Mouse (Mus musculus): ENCODE measurements around the gene Tmcc2. TPM values are rescaled to one million over a fixed set of nuclear protein-coding genes. Genes with fewer than 3 reads are reported as not detected.

The Tmcc2 gene
- polyA plus RNA-seq, 1 experiment from 2014 or later = 12.0 TPM

DNA sequence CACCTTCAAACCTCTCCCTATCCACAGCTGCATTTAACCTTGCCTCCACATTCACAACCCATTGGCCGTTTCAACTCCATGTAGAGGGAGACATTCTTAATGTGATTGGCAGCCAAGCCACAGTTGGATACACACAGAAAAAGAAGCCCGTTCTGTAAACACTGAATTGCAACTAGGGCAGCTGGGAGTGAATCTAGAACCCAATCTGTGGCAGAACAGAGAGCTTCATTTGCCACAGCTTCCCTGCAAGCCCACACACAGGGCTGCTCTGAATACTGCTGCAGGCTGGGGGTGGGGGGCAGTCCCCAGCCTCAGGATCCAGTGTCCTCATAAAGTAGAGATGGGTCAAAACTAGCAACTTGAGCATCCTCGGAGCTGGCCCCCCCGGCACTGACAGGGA is 4.8 kb downstream of the Tmcc2 start:
- WGBS = 87% methylated on average over 4 of the region's 4 CpGs
- H3K27ac ChIP-seq (ENCODE audit: low read depth, low read length) = 0 out of 2 replicates have a peak overlapping the region, but pooled peaks have one; percentile 2
- peaks cover 25% of the 10 kb centered on the region for H3K4me1 ChIP-seq (replicated peaks; ENCODE audit: control insufficient read depth, insufficient read depth, low read length)

DNA sequence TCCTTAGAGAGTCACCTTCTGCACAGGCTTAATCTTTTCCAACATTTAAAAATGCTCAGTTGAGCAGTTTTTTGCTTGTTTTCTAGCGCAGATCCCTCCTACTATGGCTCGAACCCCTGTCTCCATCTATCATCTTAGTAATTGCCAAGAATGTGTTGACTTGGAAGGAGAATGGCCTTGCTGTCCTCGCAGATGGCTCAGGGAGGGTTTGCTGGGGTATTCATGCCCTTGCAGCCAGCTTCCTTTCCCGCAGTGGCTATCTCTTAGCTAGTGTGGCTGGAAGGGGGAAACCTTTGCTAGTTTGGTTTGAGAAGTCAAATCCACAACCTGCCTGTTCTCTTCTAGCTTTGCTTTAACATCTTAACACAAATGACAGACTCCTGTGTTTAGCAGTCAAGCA is 5.4 kb downstream of the Tmcc2 start:
- Histone ChIP-seq H3K4me1 (replicated peaks; ENCODE audit: control insufficient read depth, insufficient read depth, low read length) (peaks cover 25% of the 10 kb centered on the region), H3K27me3 (ENCODE audit: control insufficient read depth, insufficient read depth, low read length) (no peaks in the 10 kb centered on the region), H3K9ac (ENCODE audit: low read depth, low read length) (no peak overlapping the region), H3K4me3 (ENCODE audit: low read depth, low read length) (no peak overlapping the region), H3K27ac (ENCODE audit: low read depth, low read length) (peak overlapping the region; percentile 66; the same call in 1 of the 2 replicates), H3K9me3 (ENCODE audit: control insufficient read depth, low read length) (no peaks in the 10 kb centered on the region), H3K4me2 (replicated peaks; ENCODE audit: low read depth, low read length) (no peak overlapping the region), H3K36me3 (ENCODE audit: control insufficient read depth, insufficient read depth, low read length) (no peaks in the 10 kb centered on the region)
- no peak for ATAC-seq (ENCODE audit: low FRiP score)
- DNase-seq (ENCODE audit: low spot score) = no peak
- 72% methylated on average over 4 of the region's 4 CpGs for WGBS

More for the DNA sequence above, 4.8 kb downstream of the Tmcc2 start:
- Histone ChIP-seq H3K4me3 (ENCODE audit: low read depth, low read length) (no peak overlapping the region), H3K9ac (ENCODE audit: low read depth, low read length) (no peak overlapping the region), H3K4me2 (replicated peaks; ENCODE audit: low read depth, low read length) (no peak overlapping the region), H3K27me3 (ENCODE audit: control insufficient read depth, insufficient read depth, low read length) (no peaks in the 10 kb centered on the region), H3K36me3 (ENCODE audit: control insufficient read depth, insufficient read depth, low read length) (no peaks in the 10 kb centered on the region), H3K9me3 (ENCODE audit: control insufficient read depth, low read length) (no peaks in the 10 kb centered on the region)
- DNase-seq (ENCODE audit: low spot score) (no peak), ATAC-seq (ENCODE audit: low FRiP score) (no peak)

DNA sequence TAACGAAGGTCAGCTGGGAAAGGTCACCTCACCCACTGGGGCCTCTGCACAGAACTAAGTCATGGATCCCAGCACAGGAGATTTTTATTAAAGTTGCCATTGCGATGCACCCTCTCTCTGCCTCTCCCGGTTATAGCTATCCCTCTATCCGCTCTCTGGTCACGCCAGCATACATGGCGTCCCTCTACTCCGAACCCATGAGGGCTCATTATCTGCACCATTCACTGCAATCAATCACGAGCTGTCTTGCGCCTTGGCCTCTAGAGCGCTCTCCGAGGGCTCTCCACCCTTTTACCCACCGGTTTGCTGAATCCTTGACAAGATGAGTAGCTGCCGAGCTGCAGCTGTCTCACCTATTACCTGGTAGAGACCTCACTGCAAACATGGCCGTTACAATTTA is 5.8 kb downstream of the Tmcc2 start:
- H3K4me2 ChIP-seq (replicated peaks; ENCODE audit: low read depth, low read length) = no peak overlapping the region
- H3K36me3 ChIP-seq (ENCODE audit: control insufficient read depth, insufficient read depth, low read length) = no peaks in the 10 kb centered on the region
- H3K9me3 ChIP-seq (ENCODE audit: control insufficient read depth, low read length) = no peaks in the 10 kb centered on the region
- H3K27ac ChIP-seq (ENCODE audit: low read depth, low read length) = peak overlapping the region; percentile 66
- H3K27me3 ChIP-seq (ENCODE audit: control insufficient read depth, insufficient read depth, low read length) = no peaks in the 10 kb centered on the region
- no peak overlapping the region for H3K4me3 ChIP-seq (ENCODE audit: low read depth, low read length)
- H3K4me1 ChIP-seq (replicated peaks; ENCODE audit: control insufficient read depth, insufficient read depth, low read length) = peaks cover 22% of the 10 kb centered on the region
- 49% methylated on average over 14 of the region's 14 CpGs for WGBS
- no peak overlapping the region for H3K9ac ChIP-seq (ENCODE audit: low read depth, low read length)
- ATAC-seq (ENCODE audit: low FRiP score) (peak; percentile 56), DNase-seq (ENCODE audit: low spot score) (peak; percentile 54)

DNA sequence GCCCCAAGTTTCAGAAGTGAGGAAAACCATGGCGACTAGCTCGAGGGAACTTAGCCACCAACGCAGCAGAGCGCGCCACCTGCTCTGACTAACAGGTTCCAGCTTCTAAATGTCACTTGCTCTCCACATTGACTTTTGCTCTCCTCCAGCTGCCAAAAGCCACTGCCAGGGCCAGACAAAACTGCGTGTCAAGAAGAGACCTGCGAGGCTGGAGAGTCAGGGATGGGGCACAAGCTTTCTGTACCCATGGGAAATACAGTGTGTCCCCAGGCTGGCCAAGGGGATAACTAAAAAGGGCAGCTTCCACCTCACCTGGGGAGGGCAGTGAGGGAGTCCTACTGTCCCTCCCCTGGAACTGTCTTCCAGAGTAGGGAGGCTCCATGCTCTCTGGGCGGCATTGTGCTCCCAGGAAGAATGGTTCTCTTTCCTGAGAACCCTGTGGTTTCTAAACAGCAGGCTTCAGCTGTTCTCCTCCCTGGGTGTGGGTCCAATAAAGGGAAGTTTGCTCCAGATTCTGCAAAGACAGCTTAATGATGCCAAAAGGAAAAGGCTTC is 7.0 kb downstream of the Tmcc2 start:
- peaks cover 4% of the 10 kb centered on the region; the same call in 1 of the 2 replicates for H3K36me3 ChIP-seq (ENCODE audit: control insufficient read depth, insufficient read depth, low read length)
- peak overlapping the region; percentile 66 for H3K27ac ChIP-seq (ENCODE audit: low read depth, low read length)
- no peaks in the 10 kb centered on the region for H3K9me3 ChIP-seq (ENCODE audit: control insufficient read depth, low read length)
- H3K4me1 ChIP-seq (replicated peaks; ENCODE audit: control insufficient read depth, insufficient read depth, low read length) = peaks cover 15% of the 10 kb centered on the region
- DNase-seq (ENCODE audit: low spot score) (no peak), ATAC-seq (ENCODE audit: low FRiP score) (no peak)
- no peak overlapping the region for H3K4me3 ChIP-seq (ENCODE audit: low read depth, low read length)
- H3K9ac ChIP-seq (ENCODE audit: low read depth, low read length) = no peak overlapping the region
- no peak overlapping the region for H3K4me2 ChIP-seq (replicated peaks; ENCODE audit: low read depth, low read length)
- 90% methylated on average over 8 of the region's 8 CpGs for WGBS
- H3K27me3 ChIP-seq (ENCODE audit: control insufficient read depth, insufficient read depth, low read length) = no peaks in the 10 kb centered on the region

DNA sequence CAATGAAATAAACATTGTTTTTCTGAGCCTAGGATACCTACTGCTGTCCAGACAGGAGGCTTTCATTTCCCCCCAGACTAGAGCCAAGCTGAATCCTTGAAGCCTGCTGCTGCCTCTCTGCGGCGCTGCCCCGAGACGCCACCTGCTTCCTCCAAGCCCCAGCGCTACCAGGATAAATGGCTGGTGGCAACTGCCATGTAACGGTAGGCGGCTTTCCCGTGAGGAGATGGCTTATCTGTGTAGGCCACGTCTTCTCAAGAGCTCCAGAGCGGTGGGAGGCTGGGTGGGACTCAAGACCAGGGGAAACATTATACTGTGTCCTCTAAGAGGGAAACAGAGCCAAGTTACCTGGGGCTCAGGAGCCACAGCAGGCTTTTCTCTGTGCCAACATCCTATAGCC is 9.2 kb downstream of the Tmcc2 start:
- DNase-seq (ENCODE audit: low spot score) (no peak), ATAC-seq (ENCODE audit: low FRiP score) (no peak)
- H3K9me3 ChIP-seq (ENCODE audit: control insufficient read depth, low read length) = no peaks in the 10 kb centered on the region
- no peak overlapping the region for H3K27ac ChIP-seq (ENCODE audit: low read depth, low read length)
- no peak overlapping the region for H3K4me3 ChIP-seq (ENCODE audit: low read depth, low read length)
- H3K4me1 ChIP-seq (replicated peaks; ENCODE audit: control insufficient read depth, insufficient read depth, low read length) = peaks cover 10% of the 10 kb centered on the region; the same call in 1 of the 2 replicates
- H3K36me3 ChIP-seq (ENCODE audit: control insufficient read depth, insufficient read depth, low read length) = peaks cover 6% of the 10 kb centered on the region; the same call in 1 of the 2 replicates
- H3K4me2 ChIP-seq (replicated peaks; ENCODE audit: low read depth, low read length) = no peak overlapping the region
- 80% methylated on average over 10 of the region's 10 CpGs for WGBS
- no peak overlapping the region for H3K9ac ChIP-seq (ENCODE audit: low read depth, low read length)
- no peaks in the 10 kb centered on the region for H3K27me3 ChIP-seq (ENCODE audit: control insufficient read depth, insufficient read depth, low read length)

DNA sequence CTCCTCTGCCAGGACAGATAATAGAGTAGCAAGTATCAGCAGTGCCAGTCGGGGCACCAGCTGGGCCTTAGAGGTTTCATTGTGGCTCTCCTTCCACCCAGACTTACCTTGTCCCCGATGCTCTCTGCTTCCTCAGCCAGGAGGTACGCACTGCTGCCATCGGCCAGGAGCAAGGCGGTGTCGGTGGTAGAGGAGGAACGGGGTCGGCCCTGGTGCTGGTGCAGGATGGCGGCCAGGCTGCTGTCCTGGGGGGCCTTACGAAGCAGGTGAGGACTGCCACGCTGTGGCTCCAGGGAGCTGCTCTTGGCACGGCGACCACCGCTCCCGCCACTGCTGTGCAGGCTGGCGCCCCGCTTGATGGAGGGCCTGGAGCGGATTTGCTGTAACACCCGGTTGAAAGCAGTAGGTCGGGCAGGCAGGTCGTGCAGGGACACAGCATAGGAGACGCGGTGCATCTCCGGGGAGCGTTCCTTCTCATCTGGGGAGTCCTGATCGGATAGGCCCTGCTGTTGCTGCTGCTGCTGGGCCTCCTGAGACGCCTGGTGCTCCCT is 10.5 kb downstream of the Tmcc2 start:
- no peaks in the 10 kb centered on the region for H3K27me3 ChIP-seq (ENCODE audit: control insufficient read depth, insufficient read depth, low read length)
- 86% methylated on average over 27 of the region's 27 CpGs for WGBS
- H3K36me3 ChIP-seq (ENCODE audit: control insufficient read depth, insufficient read depth, low read length) = peaks cover 6% of the 10 kb centered on the region; the same call in 1 of the 2 replicates
- no peak for ATAC-seq (ENCODE audit: low FRiP score)
- H3K4me2 ChIP-seq (replicated peaks; ENCODE audit: low read depth, low read length) = no peak overlapping the region
- no peak overlapping the region for H3K27ac ChIP-seq (ENCODE audit: low read depth, low read length)
- no peak overlapping the region for H3K9ac ChIP-seq (ENCODE audit: low read depth, low read length)
- no peak overlapping the region for H3K4me3 ChIP-seq (ENCODE audit: low read depth, low read length)
- H3K4me1 ChIP-seq (replicated peaks; ENCODE audit: control insufficient read depth, insufficient read depth, low read length) = peaks cover 7% of the 10 kb centered on the region; the same call in 1 of the 2 replicates
- no peaks in the 10 kb centered on the region for H3K9me3 ChIP-seq (ENCODE audit: control insufficient read depth, low read length)
- DNase-seq (ENCODE audit: low spot score) = no peak

DNA sequence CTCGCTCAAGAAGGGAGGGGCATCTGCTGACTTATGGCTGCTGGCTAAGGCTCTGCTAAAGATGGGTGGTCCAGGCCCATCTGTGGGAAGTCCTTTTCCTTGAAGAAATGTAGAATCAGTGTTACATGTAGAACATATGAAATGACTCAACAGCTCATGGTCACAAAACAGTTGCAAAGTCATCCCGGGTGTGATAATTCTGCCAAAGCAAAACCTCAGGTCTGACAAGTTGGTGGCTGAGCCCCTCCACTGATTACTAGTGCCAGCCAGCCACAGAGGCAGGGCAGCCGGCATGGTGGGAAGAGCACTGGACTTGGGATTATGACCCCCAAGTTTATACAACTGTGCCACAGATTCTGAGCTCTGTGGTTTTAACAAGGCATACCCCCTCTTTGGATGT is 13.3 kb downstream of the Tmcc2 start:
- ATAC-seq (ENCODE audit: low FRiP score) (no peak), DNase-seq (ENCODE audit: low spot score) (no peak)
- H3K4me3 ChIP-seq (ENCODE audit: low read depth, low read length) = no peak overlapping the region
- WGBS = 90% methylated on average over 3 of the region's 3 CpGs
- H3K9me3 ChIP-seq (ENCODE audit: control insufficient read depth, low read length) = no peaks in the 10 kb centered on the region
- H3K27me3 ChIP-seq (ENCODE audit: control insufficient read depth, insufficient read depth, low read length) = no peaks in the 10 kb centered on the region
- no peak overlapping the region for H3K27ac ChIP-seq (ENCODE audit: low read depth, low read length)
- no peak overlapping the region for H3K9ac ChIP-seq (ENCODE audit: low read depth, low read length)
- H3K4me2 ChIP-seq (replicated peaks; ENCODE audit: low read depth, low read length) = no peak overlapping the region
- H3K4me1 ChIP-seq (replicated peaks; ENCODE audit: control insufficient read depth, insufficient read depth, low read length) = peaks cover 6% of the 10 kb centered on the region
- peaks cover 8% of the 10 kb centered on the region; the same call in 1 of the 2 replicates for H3K36me3 ChIP-seq (ENCODE audit: control insufficient read depth, insufficient read depth, low read length)

DNA sequence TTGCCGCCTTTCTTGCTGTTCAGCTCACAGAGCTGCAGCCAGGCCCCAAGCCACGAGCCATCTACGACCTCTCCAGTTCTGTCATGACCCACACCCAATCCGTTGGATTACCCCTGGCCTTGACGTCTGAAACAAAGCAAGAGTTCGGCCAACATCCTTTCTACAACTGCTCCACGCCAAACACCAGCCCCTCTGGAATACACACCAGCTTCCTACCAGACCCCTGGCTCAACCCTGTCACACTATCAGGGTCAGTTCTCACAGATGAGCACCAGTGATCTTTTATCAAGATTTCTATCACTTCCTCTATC is 14.1 kb downstream of the Tmcc2 start:
- Histone ChIP-seq H3K27me3 (ENCODE audit: control insufficient read depth, insufficient read depth, low read length) (no peaks in the 10 kb centered on the region), H3K9ac (ENCODE audit: low read depth, low read length) (no peak overlapping the region), H3K36me3 (ENCODE audit: control insufficient read depth, insufficient read depth, low read length) (peaks cover 8% of the 10 kb centered on the region; the same call in 1 of the 2 replicates), H3K4me1 (replicated peaks; ENCODE audit: control insufficient read depth, insufficient read depth, low read length) (peaks cover 14% of the 10 kb centered on the region), H3K9me3 (ENCODE audit: control insufficient read depth, low read length) (no peaks in the 10 kb centered on the region), H3K4me2 (replicated peaks; ENCODE audit: low read depth, low read length) (no peak overlapping the region), H3K27ac (ENCODE audit: low read depth, low read length) (no peak overlapping the region; the same call in 1 of the 2 replicates), H3K4me3 (ENCODE audit: low read depth, low read length) (no peak overlapping the region)
- DNase-seq (ENCODE audit: low spot score) = no peak
- 81% methylated on average over 7 of the region's 7 CpGs for WGBS
- no peak for ATAC-seq (ENCODE audit: low FRiP score)
